Mouse (Mus musculus): ENCODE data around the gene Pnliprp1.

DNA sequence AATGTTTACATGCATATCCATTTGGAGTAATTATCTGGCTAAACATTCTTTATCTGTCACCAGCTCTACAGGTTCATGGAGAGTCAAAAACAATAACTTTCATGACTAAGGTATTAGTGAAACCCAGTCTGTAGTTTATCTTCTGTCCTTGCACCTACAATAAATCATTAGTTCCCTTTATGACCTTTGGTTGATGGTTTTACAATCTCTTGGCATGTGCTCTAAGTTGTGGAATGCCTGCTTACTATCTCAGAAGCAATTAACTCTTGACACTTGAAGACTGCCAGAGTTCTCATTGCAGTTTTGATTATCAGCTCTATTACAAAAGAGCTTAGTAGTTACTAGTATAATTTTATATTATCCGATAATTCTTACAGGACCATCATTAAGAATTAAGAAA lies 39.8 kb upstream of the Pnliprp1 start:
- TF ChIP-seq CTCF (IDR thresholded peaks at IDR 0.05; ENCODE audit: low read depth) (no peak), EP300 (IDR thresholded peaks at IDR 0.05; ENCODE audit: low read depth) (no peak)

All from liver, embryonic 14.5 days (tissue).